Mouse (Mus musculus) lung, postnatal 0 days (tissue): Measurements from ENCODE around the gene Ksr1. TPM values are rescaled to one million over a fixed set of nuclear protein-coding genes. Genes with fewer than 3 reads are reported as not detected.
A peak's percentile ranks its signal among the peaks of the same experiment; 100 is the strongest.

ENCODE experiments used
- ATAC-seq: fragments of 200-750 bp; cut with Nextera tagmentation; 2 replicates; pipeline ENCODE4 v1.8.0; 2017; ENCODE audit warnings: moderate library complexity
- DNase-seq: peaks from one replicate; pipeline ENCODE4 v3.0.0-alpha.2; 2016; ENCODE audit warnings: low spot score
- H3K27ac ChIP-seq: fragments of 300-500 bp; sonication (generic); 2 replicates; pipeline ENCODE4 v1.5.1; 2014; ENCODE audit warnings: antibody characterized with exemption, mild to moderate bottlenecking, low read length, mixed read lengths
- H3K27me3 ChIP-seq: fragments of 300-500 bp; sonication (generic); replicated peaks from 2 replicates; pipeline ENCODE4 v1.6.1; 2014; ENCODE audit warnings: low read length, mixed read lengths; ENCODE audit not compliant: insufficient read depth
- H3K36me3 ChIP-seq: fragments of 300-500 bp; sonication (generic); 2 replicates; pipeline ENCODE4 v1.6.1; 2014; ENCODE audit warnings: low read length, mixed read lengths; ENCODE audit not compliant: insufficient read depth
- H3K4me1 ChIP-seq: fragments of 300-500 bp; sonication (generic); 2 replicates; pipeline ENCODE4 v1.6.1; 2014; ENCODE audit warnings: antibody characterized with exemption, low read depth, low read length, mixed read lengths; ENCODE audit not compliant: insufficient read depth
- H3K4me2 ChIP-seq: fragments of 300-500 bp; sonication (generic); replicated peaks from 2 replicates; pipeline ENCODE4 v1.6.1; 2014; ENCODE audit warnings: low read depth, mild to moderate bottlenecking, low read length, moderate library complexity, mixed read lengths
- H3K4me3 ChIP-seq: fragments of 300-500 bp; sonication (generic); 2 replicates; pipeline ENCODE4 v1.5.1; 2014; ENCODE audit warnings: low read depth, low read length
- H3K9ac ChIP-seq: fragments of 300-500 bp; sonication (generic); replicated peaks from 2 replicates; pipeline ENCODE4 v1.6.1; 2014; ENCODE audit warnings: low read depth, mild to moderate bottlenecking
- H3K9me3 ChIP-seq: fragments of 300-500 bp; sonication (generic); 2 replicates; pipeline ENCODE4 v1.6.1; 2016; ENCODE audit warnings: low read length, mixed read lengths
- CTCF ChIP-seq: IDR thresholded peaks from 2 replicates; pipeline ENCODE4 v1.5.1; 2016; ENCODE audit warnings: antibody characterized with exemption, mild to moderate bottlenecking
- EP300 ChIP-seq: IDR thresholded peaks from 2 replicates; pipeline ENCODE4 v1.6.1; 2016; ENCODE audit warnings: antibody characterized with exemption, mild to moderate bottlenecking, control low read depth
- WGBS: fragments of 180-500 bp; shearing (Covaris S2); extraction: QIAGEN DNeasy Blood & Tissue Kit; methylation state at CpG from one replicate; pipeline ENCODE4 v1.1.7; 2014; 5-methylcytosine and 5-hydroxymethylcytosine counted together
- polyA plus RNA-seq: library from polyadenylated mRNA; unstranded; fragments of >200 nt; fragmentation: Nextera tagmentation; extraction: Ambion mirVana; gene quantifications from 2 replicates; pipeline ENCODE4 v1.2.1, GENCODE M21; 2015

The Ksr1 gene
- polyA plus RNA-seq, 1 experiment from 2014 or later: 2.3 TPM

DNA sequence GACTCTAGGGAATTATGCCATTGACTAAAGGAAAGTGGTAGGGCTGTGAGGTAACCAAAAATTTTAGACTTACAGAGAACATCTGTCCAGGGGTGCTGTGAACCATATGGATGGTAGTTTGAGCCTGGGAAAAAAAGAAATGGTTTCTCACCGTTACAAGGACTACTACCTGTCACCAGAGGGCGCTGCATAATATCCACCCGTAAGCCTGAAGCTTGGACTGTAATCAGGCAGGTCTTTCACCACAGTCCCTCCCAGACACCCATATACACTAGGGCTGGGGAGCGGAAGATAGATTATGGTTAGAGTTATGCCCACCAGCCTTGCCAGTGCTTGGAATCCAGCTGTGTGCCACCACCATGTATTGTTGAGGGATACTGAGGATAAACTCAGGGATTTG is 178.8 kb downstream of the Ksr1 start:
- no peak overlapping the region for H3K27ac ChIP-seq
- no peaks in the 10 kb centered on the region for H3K9me3 ChIP-seq
- no peak overlapping the region for H3K9ac ChIP-seq
- no peaks in the 10 kb centered on the region for H3K27me3 ChIP-seq
- no peak for ATAC-seq
- no peak overlapping the region for H3K4me3 ChIP-seq
- WGBS: 22% methylated on average over 4 of the region's 4 CpGs
- peak; percentile 81 for DNase-seq
- no peaks in the 10 kb centered on the region for H3K4me1 ChIP-seq
- peaks cover 24% of the 10 kb centered on the region; the same call in 1 of the 2 replicates for H3K36me3 ChIP-seq
- H3K4me2 ChIP-seq: no peak overlapping the region
- TF ChIP-seq EP300: no peak
- peak; percentile 80 for TF ChIP-seq CTCF

Other genes starting within 250 kb of the Ksr1 start
- 5.3 and 6.8 TPM in 2 replicates for gene Nos2, start 225.6 kb downstream of the Ksr1 start, polyA plus RNA-seq
- 98.3 and 137 TPM in 2 replicates for gene Lgals9, start 161.5 kb downstream of the Ksr1 start, polyA plus RNA-seq
- gene Wsb1, start 108.3 kb upstream of the Ksr1 start, polyA plus RNA-seq: 134 and 144 TPM in 2 replicates
- gene Gm9964, start 150.5 kb upstream of the Ksr1 start, polyA plus RNA-seq: not detected in 2 replicates
- gene Nf1, start 193.3 kb upstream of the Ksr1 start, polyA plus RNA-seq: 7.2 and 7.5 TPM in 2 replicates